Mouse (Mus musculus) limb, embryonic 13.5 days (tissue): ENCODE results near the gene Mgat3. TPM values are rescaled to one million over a fixed set of nuclear protein-coding genes. Genes with fewer than 3 reads are reported as not detected.

ENCODE experiments used
- ATAC-seq: fragments of 200-750 bp; cut with Nextera tagmentation; 2 replicates; pipeline ENCODE4 v1.8.0; 2017; ENCODE audit warnings: low read depth, moderate number of reproducible peaks, moderate TSS enrichment; ENCODE audit not compliant: low FRiP score
- H3K27ac ChIP-seq: fragments of 300-500 bp; sonication (generic); 2 replicates; pipeline ENCODE4 v1.5.1; 2015; ENCODE audit warnings: inconsistent platforms, mild to moderate bottlenecking, moderate library complexity
- H3K27me3 ChIP-seq: fragments of 300-500 bp; sonication (generic); 2 replicates; pipeline ENCODE4 v1.6.1; 2015; ENCODE audit warnings: mild to moderate bottlenecking, inconsistent platforms
- H3K36me3 ChIP-seq: fragments of 300-500 bp; sonication (generic); 2 replicates; pipeline ENCODE4 v1.6.1; 2015; ENCODE audit warnings: inconsistent platforms, mild to moderate bottlenecking, moderate library complexity
- H3K4me1 ChIP-seq: fragments of 300-500 bp; sonication (generic); 2 replicates; pipeline ENCODE4 v1.6.1; 2015; ENCODE audit warnings: inconsistent platforms
- H3K4me2 ChIP-seq: fragments of 300-500 bp; sonication (generic); replicated peaks from 2 replicates; pipeline ENCODE4 v1.6.1; 2015; ENCODE audit warnings: inconsistent platforms, mild to moderate bottlenecking, moderate library complexity
- H3K4me3 ChIP-seq: fragments of 300-500 bp; sonication (generic); 2 replicates; pipeline ENCODE4 v1.5.1; 2015; ENCODE audit warnings: moderate library complexity, mild to moderate bottlenecking, inconsistent platforms
- H3K9ac ChIP-seq: fragments of 300-500 bp; sonication (generic); 2 replicates; pipeline ENCODE4 v1.6.1; 2015; ENCODE audit warnings: mild to moderate bottlenecking, inconsistent platforms
- H3K9me3 ChIP-seq: fragments of 300-500 bp; sonication (generic); 2 replicates; pipeline ENCODE4 v1.6.1; 2016; ENCODE audit warnings: inconsistent platforms
- WGBS: fragments of 180-500 bp; shearing (Covaris S2); methylation state at CpG from one replicate; pipeline ENCODE4 v1.1.7; 2015; 5-methylcytosine and 5-hydroxymethylcytosine counted together
- polyA plus RNA-seq: library from polyadenylated mRNA; unstranded; fragments of >200 nt; fragmentation: Nextera tagmentation; extraction: Ambion mirVana; gene quantifications from 2 replicates; pipeline ENCODE4 v1.2.1, GENCODE M21; 2015

Gene Mgat3
- polyA plus RNA-seq, 1 experiment from 2014 or later: 6.1 TPM

DNA sequence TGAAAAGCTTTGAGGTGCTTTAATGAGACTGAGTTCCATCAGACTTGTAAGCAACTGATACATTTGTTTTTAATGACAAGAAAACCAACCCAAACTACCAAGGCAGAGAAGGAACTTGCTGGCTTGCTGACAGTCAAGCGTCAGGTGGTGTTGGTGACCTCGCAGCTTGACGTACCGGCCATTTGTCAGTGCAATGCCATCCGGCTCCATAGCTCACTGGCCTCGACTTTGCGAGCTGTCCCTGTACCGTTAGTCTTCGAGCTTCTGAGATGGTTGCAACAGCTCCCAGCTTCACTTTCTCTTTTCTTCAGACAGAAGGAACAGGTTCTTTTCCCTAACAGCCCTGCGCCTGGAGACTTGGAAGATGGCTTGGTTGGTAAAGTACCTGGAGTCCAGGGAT is 44.0 kb downstream of the Mgat3 start:
- H3K9ac ChIP-seq: no peak overlapping the region
- 84% methylated on average over 10 of the region's 10 CpGs for WGBS
- no peak overlapping the region for H3K4me3 ChIP-seq

DNA sequence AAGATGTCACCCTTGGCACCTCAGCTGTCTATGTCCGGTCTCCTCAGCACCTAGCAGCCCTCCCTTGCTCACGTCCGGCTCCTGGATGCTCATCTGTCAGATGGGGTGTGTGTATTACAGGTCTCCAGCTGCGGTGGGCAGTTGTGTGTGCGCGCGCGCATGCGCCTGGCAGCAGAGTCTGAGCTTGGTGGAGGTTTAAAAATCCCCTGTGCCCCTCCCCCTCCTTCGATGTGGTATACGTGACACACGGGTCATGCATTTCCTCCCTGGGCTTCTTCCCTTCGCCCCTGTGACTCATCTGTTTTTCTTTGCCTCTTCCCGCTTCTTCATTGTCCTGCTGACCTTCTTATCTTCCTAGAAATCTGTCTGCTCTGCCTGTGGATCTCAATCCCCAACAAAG is 45.7 kb downstream of the Mgat3 start:
- Histone ChIP-seq H3K9me3 (no peaks in the 10 kb centered on the region), H3K27me3 (no peaks in the 10 kb centered on the region), H3K4me1 (0 out of 2 replicates have a peak, but pooled peaks cover 5% of the 10 kb centered on the region), H3K4me3 (no peak overlapping the region), H3K9ac (peak overlapping the region; percentile 51), H3K27ac (no peak overlapping the region), H3K36me3 (peaks cover 10% of the 10 kb centered on the region; the same call in 1 of the 2 replicates), H3K4me2 (peak overlapping the region; percentile 23; the same call in 1 of the 2 replicates)
- ATAC-seq: no peak
- WGBS: 41% methylated on average over 14 of the region's 14 CpGs

More for the DNA sequence above, 44.0 kb downstream of the Mgat3 start:
- H3K4me1 ChIP-seq: 0 out of 2 replicates have a peak, but pooled peaks cover 5% of the 10 kb centered on the region
- peaks cover 25% of the 10 kb centered on the region for H3K36me3 ChIP-seq
- no peaks in the 10 kb centered on the region for H3K27me3 ChIP-seq
- no peak for ATAC-seq
- no peaks in the 10 kb centered on the region for H3K9me3 ChIP-seq
- no peak overlapping the region for H3K27ac ChIP-seq
- H3K4me2 ChIP-seq: no peak overlapping the region

DNA sequence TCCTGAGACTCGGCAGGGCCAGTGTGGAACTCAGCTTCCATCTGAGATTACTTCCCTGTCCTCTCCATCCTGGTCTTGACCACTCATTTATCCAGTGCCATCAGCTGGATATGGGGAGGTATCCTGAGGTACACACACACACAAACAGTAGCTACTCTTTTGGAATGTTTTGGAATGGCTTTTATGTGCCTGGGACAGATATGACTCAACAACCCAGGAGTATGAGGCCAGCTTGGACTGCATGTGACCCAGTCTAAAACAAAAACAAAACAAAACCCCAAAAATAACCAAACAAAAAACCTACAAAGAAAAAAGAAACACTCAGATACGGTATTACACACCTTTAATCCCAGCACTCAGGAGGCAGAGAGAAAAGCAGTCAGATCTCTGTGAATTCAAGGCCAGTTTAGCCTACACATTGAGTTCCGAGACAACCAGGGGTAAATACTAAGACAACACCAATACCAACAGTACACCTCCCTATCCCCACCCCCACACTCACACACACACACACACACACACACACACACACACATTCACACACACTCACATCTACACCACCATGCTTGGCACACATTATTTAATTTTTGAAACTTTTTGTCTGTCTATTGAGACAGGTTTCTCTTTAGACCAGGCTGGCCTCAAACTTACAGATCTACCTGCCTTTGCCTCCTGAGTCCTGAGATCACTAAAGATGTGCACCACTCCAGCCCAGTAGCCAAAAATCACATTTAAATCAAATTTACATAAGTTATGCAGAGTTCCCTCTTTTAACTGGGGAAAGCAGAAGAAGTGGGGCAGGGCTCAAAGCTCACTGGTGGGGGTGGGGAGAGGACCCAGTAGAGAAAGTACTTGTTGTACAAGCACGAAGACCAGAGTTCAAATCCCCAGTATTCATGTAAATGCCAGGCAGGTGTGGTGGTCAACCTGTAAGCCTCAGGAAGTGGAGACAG is 46.5 kb downstream of the Mgat3 start:
- 0 out of 2 replicates have a peak, but pooled peaks cover 5% of the 10 kb centered on the region for H3K4me1 ChIP-seq
- no peak for ATAC-seq
- no peak overlapping the region for H3K4me2 ChIP-seq
- no peak overlapping the region for H3K9ac ChIP-seq
- H3K4me3 ChIP-seq: no peak overlapping the region
- H3K27me3 ChIP-seq: no peaks in the 10 kb centered on the region
- 67% methylated on average over 4 of the region's 4 CpGs for WGBS
- H3K9me3 ChIP-seq: no peaks in the 10 kb centered on the region
- no peak overlapping the region for H3K27ac ChIP-seq
- H3K36me3 ChIP-seq: peaks cover 4% of the 10 kb centered on the region; the same call in 1 of the 2 replicates

DNA sequence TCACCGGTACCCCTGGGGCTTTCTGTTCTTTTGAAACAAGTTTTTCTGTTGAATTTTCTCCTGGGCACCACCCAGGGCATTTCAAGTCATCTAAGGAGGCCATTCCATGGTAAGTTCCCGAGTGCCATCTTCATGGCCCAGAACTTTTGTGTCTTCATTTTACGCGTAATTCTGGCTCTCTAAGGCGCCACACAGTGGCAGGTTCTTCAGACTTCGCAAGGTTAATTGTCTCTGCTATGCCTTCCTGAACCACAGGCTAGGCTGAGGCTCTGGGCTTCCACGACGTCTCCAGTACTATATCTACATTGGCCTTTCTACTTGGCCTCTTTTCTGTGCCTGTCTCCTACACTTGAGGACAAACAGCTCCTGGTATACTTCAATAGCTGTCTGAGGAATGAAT is 47.5 kb downstream of the Mgat3 start:
- no peak for ATAC-seq
- Histone ChIP-seq H3K4me1 (0 out of 2 replicates have a peak, but pooled peaks cover 5% of the 10 kb centered on the region), H3K9me3 (no peaks in the 10 kb centered on the region), H3K4me2 (no peak overlapping the region), H3K4me3 (no peak overlapping the region), H3K9ac (no peak overlapping the region), H3K27me3 (no peaks in the 10 kb centered on the region), H3K27ac (no peak overlapping the region), H3K36me3 (peaks cover 3% of the 10 kb centered on the region; the same call in 1 of the 2 replicates)
- 69% methylated on average over 8 of the region's 8 CpGs for WGBS

DNA sequence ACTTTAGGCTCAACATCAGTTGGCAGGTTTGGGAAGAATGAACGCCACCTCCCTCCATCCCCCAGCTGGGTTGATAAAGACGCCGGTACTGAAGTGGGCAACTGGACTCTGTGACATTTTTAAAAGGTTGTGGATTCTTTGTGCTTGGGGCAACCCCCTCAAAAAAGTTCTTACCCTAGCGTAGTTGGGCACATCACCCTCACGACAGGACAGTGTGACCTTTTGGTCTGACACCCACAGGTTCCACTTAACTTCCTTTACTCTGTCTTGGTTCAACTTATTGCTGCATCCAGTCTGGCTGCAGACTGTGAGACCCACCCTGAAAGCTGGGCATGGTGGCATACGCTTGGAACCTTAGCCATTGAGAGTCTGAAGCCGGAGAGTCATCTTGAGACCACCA is 50.2 kb downstream of the Mgat3 start:
- no peak overlapping the region for H3K9ac ChIP-seq
- WGBS: 85% methylated on average over 7 of the region's 7 CpGs
- no peak overlapping the region for H3K4me3 ChIP-seq
- no peaks in the 10 kb centered on the region for H3K9me3 ChIP-seq
- H3K4me1 ChIP-seq: 0 out of 2 replicates have a peak, but pooled peaks cover 5% of the 10 kb centered on the region
- H3K27ac ChIP-seq: no peak overlapping the region
- H3K36me3 ChIP-seq: no peaks in the 10 kb centered on the region
- no peak for ATAC-seq
- no peak overlapping the region for H3K4me2 ChIP-seq
- H3K27me3 ChIP-seq: no peaks in the 10 kb centered on the region

DNA sequence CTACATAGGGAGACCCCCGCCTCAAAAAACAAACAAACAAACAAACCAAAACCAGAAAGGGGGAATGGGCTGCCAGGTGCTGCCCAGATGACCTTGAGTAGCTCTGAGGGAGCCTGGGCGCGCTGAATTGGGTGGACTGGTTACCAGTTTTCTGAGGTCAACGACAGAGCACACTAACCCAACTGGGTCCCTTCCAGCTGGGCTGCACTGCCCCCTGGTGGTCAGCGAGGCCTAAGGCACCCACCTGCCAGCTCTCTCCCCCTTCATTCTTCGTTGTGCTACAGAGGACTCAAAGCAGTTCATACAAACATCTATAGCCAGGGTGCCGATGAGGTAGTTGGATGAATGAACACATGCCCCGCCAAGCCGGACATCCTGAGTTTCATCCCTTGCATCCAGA is 51.7 kb downstream of the Mgat3 start:
- Histone ChIP-seq H3K9me3 (no peaks in the 10 kb centered on the region), H3K9ac (no peak overlapping the region), H3K27me3 (no peaks in the 10 kb centered on the region), H3K36me3 (no peaks in the 10 kb centered on the region), H3K4me3 (no peak overlapping the region), H3K4me2 (no peak overlapping the region), H3K4me1 (no peaks in the 10 kb centered on the region), H3K27ac (no peak overlapping the region)
- 27% methylated on average over 9 of the region's 9 CpGs for WGBS
- no peak; the same call in 1 of the 2 replicates for ATAC-seq

DNA sequence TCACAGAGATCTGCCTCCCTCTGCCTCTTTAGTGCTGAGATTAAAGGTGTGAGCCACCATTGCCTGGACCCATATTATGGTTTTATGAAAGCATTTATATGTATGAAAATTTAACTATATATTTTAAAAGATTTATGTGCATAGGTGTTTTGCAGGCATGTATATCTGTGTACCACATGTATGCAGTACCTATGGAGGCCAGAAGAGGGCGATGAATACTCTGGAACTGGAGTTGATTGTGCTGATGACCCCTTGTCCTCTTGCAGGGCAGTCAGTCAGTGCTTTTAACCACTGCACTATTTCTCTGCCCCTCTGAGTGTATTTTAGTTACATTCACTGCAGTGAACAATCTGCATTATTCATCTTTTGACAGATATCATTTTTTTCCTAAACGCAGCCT is 52.3 kb downstream of the Mgat3 start:
- WGBS: 46% methylated on average over 2 of the region's 2 CpGs
- Histone ChIP-seq H3K27me3 (no peaks in the 10 kb centered on the region), H3K9ac (no peak overlapping the region), H3K9me3 (no peaks in the 10 kb centered on the region), H3K4me3 (no peak overlapping the region), H3K4me1 (no peaks in the 10 kb centered on the region), H3K4me2 (no peak overlapping the region), H3K36me3 (no peaks in the 10 kb centered on the region), H3K27ac (no peak overlapping the region)
- ATAC-seq: no peak

DNA sequence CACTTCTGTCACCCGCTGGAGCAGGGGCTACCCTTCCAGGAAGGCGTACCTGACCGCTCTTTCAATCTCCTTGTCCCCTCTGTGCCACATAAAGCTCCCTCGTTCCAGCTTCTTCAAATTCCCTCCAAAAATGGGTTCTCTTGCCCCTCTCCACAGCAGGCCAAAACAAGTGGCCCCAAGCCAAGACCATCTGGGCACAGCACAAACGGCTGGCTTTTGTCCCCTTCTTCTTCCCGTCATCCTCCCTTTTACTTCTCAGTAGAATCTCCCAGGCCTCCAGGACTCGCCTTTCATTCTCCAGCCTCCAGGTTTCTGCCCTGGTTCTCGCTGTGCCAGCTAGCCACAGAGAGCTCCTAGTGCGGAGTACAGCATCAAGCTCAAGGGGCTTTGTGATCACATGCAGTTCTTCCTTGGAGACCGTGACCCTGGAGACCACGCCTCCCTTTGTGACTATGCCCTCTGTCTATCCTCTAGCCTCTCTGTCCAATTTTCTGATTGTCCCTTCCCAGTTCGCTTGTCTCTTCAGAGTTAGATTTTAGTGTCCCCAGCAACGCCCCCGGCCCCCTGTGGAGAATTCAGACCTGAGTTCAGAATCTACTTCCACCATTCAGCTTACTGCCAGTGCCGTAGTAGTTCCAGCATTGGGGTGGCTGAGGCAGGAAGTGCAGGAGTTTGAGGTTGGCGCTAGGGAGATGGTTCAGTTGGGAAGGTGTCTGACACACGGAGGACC is 54.7 kb downstream of the Mgat3 start:
- H3K9me3 ChIP-seq: no peaks in the 10 kb centered on the region
- H3K9ac ChIP-seq: no peak overlapping the region
- 75% methylated on average over 17 of the region's 17 CpGs for WGBS
- H3K4me3 ChIP-seq: no peak overlapping the region
- no peak for ATAC-seq
- no peak overlapping the region for H3K27ac ChIP-seq
- no peaks in the 10 kb centered on the region for H3K27me3 ChIP-seq
- H3K36me3 ChIP-seq: no peaks in the 10 kb centered on the region
- no peak overlapping the region for H3K4me2 ChIP-seq
- peaks cover 3% of the 10 kb centered on the region; the same call in 1 of the 2 replicates for H3K4me1 ChIP-seq

DNA sequence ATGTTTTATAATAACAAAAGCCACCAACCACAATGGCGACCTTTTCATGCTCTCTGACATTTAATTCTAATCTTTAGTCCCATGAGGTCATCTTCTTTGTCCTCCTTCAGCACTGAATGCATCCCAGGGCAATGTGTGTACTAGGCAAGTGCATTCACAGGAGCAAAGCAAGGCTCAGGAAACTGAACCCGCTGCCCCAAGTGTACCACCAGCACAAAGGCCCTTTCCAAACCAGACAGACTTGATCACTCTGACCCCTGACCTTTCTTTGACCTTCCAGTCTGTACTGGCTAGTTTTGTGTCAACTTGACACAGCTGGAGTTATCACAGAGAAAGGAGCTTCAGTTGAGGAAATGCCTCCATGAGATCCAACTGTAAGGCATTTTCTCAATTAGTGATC is 58.8 kb downstream of the Mgat3 start:
- 76% methylated on average over 2 of the region's 2 CpGs for WGBS
- Histone ChIP-seq H3K9ac (no peak overlapping the region), H3K4me2 (no peak overlapping the region), H3K4me3 (no peak overlapping the region), H3K27me3 (no peaks in the 10 kb centered on the region), H3K36me3 (peaks cover 21% of the 10 kb centered on the region), H3K9me3 (no peaks in the 10 kb centered on the region), H3K4me1 (peaks cover 15% of the 10 kb centered on the region; the same call in 1 of the 2 replicates), H3K27ac (no peak overlapping the region)
- ATAC-seq: no peak

DNA sequence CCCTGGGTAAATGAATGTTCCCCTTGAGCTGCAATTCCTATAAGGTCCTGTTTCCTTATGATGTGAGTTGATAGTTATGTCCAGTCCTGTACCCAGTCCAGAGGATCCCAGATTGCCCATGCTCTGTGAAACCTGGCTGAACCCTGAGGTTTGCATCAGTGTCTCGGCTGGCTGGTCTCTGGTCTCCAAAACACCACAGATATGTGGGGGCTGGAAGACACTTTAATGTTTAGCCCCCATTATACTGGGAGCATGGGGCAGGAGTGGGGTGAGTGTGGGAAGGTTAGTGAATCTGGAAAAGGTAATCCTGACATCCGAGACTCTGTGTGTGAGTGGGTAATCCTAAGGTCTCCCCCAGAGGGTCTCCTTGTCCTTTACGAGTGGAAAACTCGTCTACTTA is 59.5 kb downstream of the Mgat3 start:
- H3K9ac ChIP-seq: 0 out of 2 replicates have a peak overlapping the region, but pooled peaks have one; percentile 39
- no peaks in the 10 kb centered on the region for H3K9me3 ChIP-seq
- H3K4me1 ChIP-seq: peaks cover 15% of the 10 kb centered on the region; the same call in 1 of the 2 replicates
- ATAC-seq: no peak
- peaks cover 26% of the 10 kb centered on the region for H3K36me3 ChIP-seq
- no peaks in the 10 kb centered on the region for H3K27me3 ChIP-seq
- WGBS: 53% methylated on average over 4 of the region's 4 CpGs
- peak overlapping the region; percentile 95 for H3K4me3 ChIP-seq
- H3K4me2 ChIP-seq: peak overlapping the region; percentile 87
- peak overlapping the region; percentile 85; the same call in 1 of the 2 replicates for H3K27ac ChIP-seq

DNA sequence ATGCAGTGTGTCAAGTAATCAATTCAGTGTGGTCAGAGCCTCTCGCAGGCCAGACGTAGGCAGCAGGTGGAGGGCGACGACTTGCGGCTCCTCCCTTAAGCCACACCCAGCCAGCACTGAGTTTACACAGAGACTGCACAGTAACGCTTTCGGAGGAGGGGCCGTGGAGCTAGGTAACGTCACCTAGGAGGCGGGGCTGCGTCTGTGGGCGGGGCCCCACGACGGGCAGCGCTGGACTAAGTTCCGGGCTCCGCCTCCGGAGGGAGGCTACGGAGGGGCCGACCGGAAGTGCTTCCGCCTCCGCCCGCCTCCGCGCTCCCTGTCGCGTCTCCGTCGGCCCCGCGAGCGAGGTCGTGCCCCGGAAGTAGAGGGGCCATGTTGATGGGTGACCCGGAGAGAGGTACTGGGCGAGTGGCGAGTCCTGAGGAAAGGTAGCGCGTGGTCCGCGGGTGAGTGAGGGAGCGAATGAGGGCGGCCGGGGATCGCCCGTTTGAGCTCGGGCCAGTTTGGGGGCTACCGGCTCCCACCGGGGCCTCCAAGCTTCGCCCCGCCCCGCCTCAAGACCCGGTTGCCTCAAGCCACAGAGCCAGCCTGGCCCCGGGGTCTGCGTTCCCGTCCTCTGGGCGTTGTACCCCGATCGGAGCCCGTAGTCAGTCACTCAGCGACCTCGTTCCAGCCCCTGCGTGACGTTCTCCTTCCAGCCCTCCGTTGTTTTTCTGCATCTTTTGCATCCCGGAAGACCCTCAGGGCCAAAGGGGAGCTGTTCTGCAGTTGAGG is 60.4 kb downstream of the Mgat3 start, which contains the start of gene Mief1:
TSS of gene Mief1 (plus strand) at position 286 of the 777 bp plus-strand sequence.
- no peaks in the 10 kb centered on the region for H3K27me3 ChIP-seq

More for the DNA sequence above, 60.4 kb downstream of the Mgat3 start, which contains the start of gene Mief1:
- Histone ChIP-seq H3K36me3 (peaks cover 35% of the 10 kb centered on the region), H3K4me1 (peaks cover 15% of the 10 kb centered on the region; the same call in 1 of the 2 replicates), H3K4me3 (peak within 1 kb of the TSS; percentile 95), H3K4me2 (peak within 1 kb of the TSS; percentile 87), H3K9me3 (no peaks in the 10 kb centered on the region), H3K27ac (peak within 1 kb of the TSS; percentile 85), H3K9ac (peak within 1 kb of the TSS; percentile 86)
- WGBS: 0% methylated on average over 62 of the region's 67 CpGs
- peak; percentile 98 for ATAC-seq
